Mouse (Mus musculus) heart, embryonic 16.5 days (tissue): ENCODE measurements around the gene Itpr1. TPM values are rescaled to one million over a fixed set of nuclear protein-coding genes. Genes with fewer than 3 reads are reported as not detected.
A peak's percentile ranks its signal among the peaks of the same experiment; 100 is the strongest.

Experiments
- ATAC-seq: fragments of 200-750 bp; cut with Nextera tagmentation; replicated peaks from 2 replicates; pipeline ENCODE4 v1.8.0; 2017; ENCODE audit warnings: moderate number of reproducible peaks; ENCODE audit not compliant: insufficient read depth, low FRiP score; ENCODE audit errors: extremely low read depth
- H3K27ac ChIP-seq: fragments of 300-500 bp; sonication (generic); 2 replicates; pipeline ENCODE4 v1.5.1; 2014; ENCODE audit warnings: mild to moderate bottlenecking, low read length, control low read depth, moderate library complexity
- H3K27me3 ChIP-seq: fragments of 300-500 bp; sonication (generic); 2 replicates; pipeline ENCODE4 v1.6.1; 2014; ENCODE audit warnings: low read length, mixed read lengths; ENCODE audit not compliant: control insufficient read depth, insufficient read depth
- H3K36me3 ChIP-seq: fragments of 300-500 bp; sonication (generic); 2 replicates; pipeline ENCODE4 v1.6.1; 2014; ENCODE audit not compliant: control insufficient read depth, insufficient read depth
- H3K4me1 ChIP-seq: fragments of 300-500 bp; sonication (generic); 2 replicates; pipeline ENCODE4 v1.6.1; 2014; ENCODE audit warnings: low read length, mixed read lengths; ENCODE audit not compliant: control insufficient read depth, insufficient read depth
- H3K4me2 ChIP-seq: fragments of 300-500 bp; sonication (generic); 2 replicates; pipeline ENCODE4 v1.6.1; 2014; ENCODE audit warnings: low read depth, mild to moderate bottlenecking, control low read depth, low read length
- H3K4me3 ChIP-seq: fragments of 300-500 bp; sonication (generic); 2 replicates; pipeline ENCODE4 v1.5.1; 2014; ENCODE audit warnings: mild to moderate bottlenecking, control low read depth, low read length
- H3K9ac ChIP-seq: fragments of 300-500 bp; sonication (generic); 2 replicates; pipeline ENCODE4 v1.6.1; 2014; ENCODE audit warnings: low read length, control low read depth
- H3K9me3 ChIP-seq: fragments of 300-500 bp; sonication (generic); replicated peaks from 2 replicates; pipeline ENCODE4 v1.6.1; 2016; ENCODE audit warnings: low read length; ENCODE audit not compliant: control insufficient read depth
- WGBS: fragments of 180-500 bp; shearing (Covaris S2); extraction: QIAGEN DNeasy Blood & Tissue Kit; methylation state at CpG from one replicate; pipeline ENCODE4 v1.1.7; 2014; 5-methylcytosine and 5-hydroxymethylcytosine counted together
- polyA plus RNA-seq: library from polyadenylated mRNA; unstranded; fragments of >200 nt; fragmentation: Nextera tagmentation; extraction: Ambion mirVana; gene quantifications from 2 replicates; pipeline ENCODE4 v1.2.1, GENCODE M21; 2015

Gene Itpr1
- polyA plus RNA-seq, 1 experiment from 2014 or later, result 10.8 TPM

GRCm38 (mm10) chr6:108571042-108571590 lies 358.2 kb downstream of the Itpr1 start:
- ATAC-seq, result peak; percentile 98
- Histone ChIP-seq H3K27me3 (no peaks in the 10 kb centered on the region), H3K4me3 (peak overlapping the region; percentile 62), H3K9ac (peak overlapping the region; percentile 74), H3K9me3 (no peaks in the 10 kb centered on the region), H3K27ac (peak overlapping the region; percentile 90), H3K36me3 (no peaks in the 10 kb centered on the region), H3K4me1 (peaks cover 18% of the 10 kb centered on the region), H3K4me2 (peak overlapping the region; percentile 71)
- WGBS, result under 1% methylated on average over 21 of the region's 21 CpGs

DNA sequence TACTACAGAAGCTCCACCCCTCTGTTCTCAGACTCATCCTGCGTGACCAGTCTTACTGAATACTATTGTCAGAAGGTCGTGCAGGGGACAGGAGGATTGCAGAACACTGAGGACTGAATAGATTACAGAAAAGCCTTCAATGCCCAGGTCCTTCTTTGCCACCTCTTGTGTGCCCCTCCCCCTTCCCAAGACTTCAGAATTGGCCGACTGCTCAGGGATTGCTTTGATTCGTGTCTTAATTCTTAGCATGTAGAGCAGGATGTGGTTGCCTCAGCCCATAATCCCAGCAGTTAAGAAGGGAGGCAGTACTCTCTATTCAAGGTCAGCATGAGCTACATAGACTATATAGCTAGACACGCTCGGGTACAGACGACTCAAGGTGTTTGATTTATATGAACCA lies 359.8 kb downstream of the Itpr1 start:
- WGBS, result 62% methylated on average over 7 of the region's 7 CpGs
- ATAC-seq, result no peak
- H3K36me3 ChIP-seq, result no peaks in the 10 kb centered on the region
- H3K9me3 ChIP-seq, result no peaks in the 10 kb centered on the region
- no peak overlapping the region for H3K4me2 ChIP-seq
- no peaks in the 10 kb centered on the region for H3K27me3 ChIP-seq
- no peak overlapping the region for H3K27ac ChIP-seq
- H3K9ac ChIP-seq, result no peak overlapping the region
- no peak overlapping the region for H3K4me3 ChIP-seq
- peaks cover 18% of the 10 kb centered on the region for H3K4me1 ChIP-seq

- 0 out of 2 replicates have a peak, but pooled peaks cover 2% of the 10 kb centered on the region for H3K4me1 ChIP-seq
- no peaks in the 10 kb centered on the region for H3K36me3 ChIP-seq
- no peaks in the 10 kb centered on the region for H3K27me3 ChIP-seq
- WGBS, result 86% methylated on average over 6 of the region's 6 CpGs
- H3K27ac ChIP-seq, result no peak overlapping the region
- H3K4me3 ChIP-seq, result no peak overlapping the region
- no peak overlapping the region for H3K9ac ChIP-seq
- H3K4me2 ChIP-seq, result no peak overlapping the region
- no peak for ATAC-seq
- no peaks in the 10 kb centered on the region for H3K9me3 ChIP-seq
Measured at GRCm38 (mm10) chr6:108577056-108577455, 364.2 kb downstream of the Itpr1 start.

DNA sequence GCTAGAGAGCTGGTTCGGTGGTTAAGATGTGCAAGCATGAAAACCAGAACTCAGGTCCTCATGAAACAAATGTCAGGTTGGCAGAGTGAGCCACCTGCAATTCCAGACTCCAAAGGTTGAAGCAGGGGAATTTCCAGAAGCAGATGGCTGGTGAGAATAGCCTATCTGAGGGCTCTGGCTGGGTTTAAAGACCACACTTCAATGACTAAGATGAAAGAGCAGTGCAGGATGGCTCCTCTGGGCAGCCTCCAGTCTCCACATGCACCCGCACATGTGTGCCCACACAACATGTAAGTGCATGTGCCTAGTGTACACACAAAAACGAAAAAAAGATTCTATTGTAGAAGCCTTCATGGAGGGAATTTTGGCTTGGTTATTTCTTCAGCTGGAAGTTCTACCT lies 375.5 kb downstream of the Itpr1 start:
- no peak overlapping the region for H3K9ac ChIP-seq
- ATAC-seq, result no peak
- WGBS, result 85% methylated on average over 3 of the region's 3 CpGs
- H3K4me1 ChIP-seq, result no peaks in the 10 kb centered on the region
- H3K9me3 ChIP-seq, result no peaks in the 10 kb centered on the region
- no peaks in the 10 kb centered on the region for H3K27me3 ChIP-seq
- H3K4me3 ChIP-seq, result no peak overlapping the region
- no peak overlapping the region for H3K4me2 ChIP-seq
- no peak overlapping the region for H3K27ac ChIP-seq
- no peaks in the 10 kb centered on the region for H3K36me3 ChIP-seq

DNA sequence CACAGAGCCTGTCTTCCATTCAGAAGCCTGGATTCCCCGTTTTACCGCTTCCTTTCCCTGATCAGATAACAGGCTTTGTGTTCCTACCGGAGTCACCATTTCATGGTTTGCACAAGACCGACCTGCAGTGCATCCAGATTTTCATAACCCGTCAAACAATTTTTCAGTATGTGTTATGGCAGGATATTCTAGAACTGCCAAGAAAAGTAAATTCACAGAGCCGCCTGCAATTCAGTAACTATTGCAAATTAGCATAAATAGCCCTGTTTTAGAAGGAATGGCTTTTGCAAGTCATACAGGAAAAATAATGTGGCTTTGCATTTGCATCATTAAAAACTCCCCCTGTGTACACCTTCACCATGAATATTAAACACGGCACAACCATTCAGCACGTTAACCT lies 379.3 kb downstream of the Itpr1 start:
- no peak for ATAC-seq
- Histone ChIP-seq H3K36me3 (no peaks in the 10 kb centered on the region), H3K27me3 (no peaks in the 10 kb centered on the region), H3K27ac (no peak overlapping the region), H3K4me3 (no peak overlapping the region), H3K9ac (no peak overlapping the region), H3K4me2 (no peak overlapping the region), H3K9me3 (no peaks in the 10 kb centered on the region), H3K4me1 (no peaks in the 10 kb centered on the region; the same call in 1 of the 2 replicates)
- 68% methylated on average over 8 of the region's 8 CpGs for WGBS

- Histone ChIP-seq H3K9me3 (no peaks in the 10 kb centered on the region), H3K36me3 (no peaks in the 10 kb centered on the region), H3K27me3 (no peaks in the 10 kb centered on the region), H3K4me1 (no peaks in the 10 kb centered on the region; the same call in 1 of the 2 replicates), H3K4me2 (no peak overlapping the region), H3K4me3 (no peak overlapping the region), H3K9ac (no peak overlapping the region), H3K27ac (no peak overlapping the region)
- 69% methylated on average over 6 of the region's 6 CpGs for WGBS
- ATAC-seq, result no peak
Measured at GRCm38 (mm10) chr6:108592636-108593035, 379.7 kb downstream of the Itpr1 start.

DNA sequence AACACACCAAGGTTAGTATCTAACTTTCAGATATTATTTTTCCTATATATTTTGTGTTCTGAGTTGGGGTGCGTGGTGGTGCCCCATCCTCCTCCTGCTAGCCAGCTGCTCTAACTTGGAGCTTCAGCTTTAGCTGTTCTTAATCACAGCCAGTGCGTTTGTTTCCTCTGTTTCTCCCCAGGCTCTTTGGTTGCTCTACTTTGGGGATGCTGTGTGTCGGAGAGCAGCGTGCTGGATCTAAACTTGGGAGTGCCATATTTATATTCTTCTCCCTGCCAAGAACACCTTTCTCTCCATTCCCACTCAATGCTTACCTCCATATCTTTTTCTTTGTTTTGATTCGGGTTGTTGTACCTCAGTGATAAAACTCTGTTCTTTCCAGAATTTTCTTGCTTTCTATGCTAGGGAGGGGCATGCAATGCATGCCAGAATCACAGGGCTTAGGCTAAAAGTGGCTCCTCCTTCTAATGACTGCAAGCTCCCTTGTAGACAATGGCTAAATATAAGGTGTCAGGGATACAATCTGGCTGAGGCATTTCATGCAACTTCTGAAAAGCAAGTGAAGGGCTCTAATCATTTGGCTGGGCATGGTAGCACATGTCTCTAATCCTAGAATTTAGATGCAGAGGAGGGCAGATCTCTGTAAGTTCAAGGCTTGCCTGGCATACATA lies 381.4 kb downstream of the Itpr1 start:
- no peak overlapping the region for H3K4me3 ChIP-seq
- no peak overlapping the region for H3K27ac ChIP-seq
- no peaks in the 10 kb centered on the region for H3K9me3 ChIP-seq
- no peaks in the 10 kb centered on the region for H3K36me3 ChIP-seq
- H3K4me2 ChIP-seq, result no peak overlapping the region
- ATAC-seq, result no peak
- 72% methylated on average over 5 of the region's 5 CpGs for WGBS
- no peak overlapping the region for H3K9ac ChIP-seq
- H3K27me3 ChIP-seq, result no peaks in the 10 kb centered on the region
- no peaks in the 10 kb centered on the region; the same call in 1 of the 2 replicates for H3K4me1 ChIP-seq

DNA sequence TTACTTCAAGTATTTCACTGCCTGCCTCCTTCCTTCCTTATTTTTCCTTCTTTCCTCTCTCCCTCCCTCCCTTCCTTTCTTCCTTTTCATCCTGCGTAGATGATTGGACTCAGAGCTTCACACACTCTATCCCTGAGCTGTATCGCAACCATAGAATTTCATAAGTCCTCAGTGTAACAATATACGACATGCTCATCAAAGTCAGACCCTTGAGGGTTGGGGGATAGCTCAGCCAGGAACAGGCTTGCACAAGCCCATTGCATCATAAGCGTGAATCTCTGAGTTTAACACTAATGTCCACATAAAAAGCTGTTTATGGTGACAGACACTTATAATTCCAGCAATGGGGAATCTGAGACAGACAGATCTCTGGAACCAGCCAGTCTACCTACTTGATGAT lies 385.8 kb downstream of the Itpr1 start:
- no peak overlapping the region for H3K27ac ChIP-seq
- ATAC-seq, result no peak
- no peaks in the 10 kb centered on the region for H3K9me3 ChIP-seq
- H3K4me2 ChIP-seq, result no peak overlapping the region
- no peaks in the 10 kb centered on the region for H3K27me3 ChIP-seq
- no peaks in the 10 kb centered on the region; the same call in 1 of the 2 replicates for H3K4me1 ChIP-seq
- H3K9ac ChIP-seq, result no peak overlapping the region
- WGBS, result 74% methylated on average over 4 of the region's 4 CpGs
- no peak overlapping the region for H3K4me3 ChIP-seq
- H3K36me3 ChIP-seq, result no peaks in the 10 kb centered on the region

DNA sequence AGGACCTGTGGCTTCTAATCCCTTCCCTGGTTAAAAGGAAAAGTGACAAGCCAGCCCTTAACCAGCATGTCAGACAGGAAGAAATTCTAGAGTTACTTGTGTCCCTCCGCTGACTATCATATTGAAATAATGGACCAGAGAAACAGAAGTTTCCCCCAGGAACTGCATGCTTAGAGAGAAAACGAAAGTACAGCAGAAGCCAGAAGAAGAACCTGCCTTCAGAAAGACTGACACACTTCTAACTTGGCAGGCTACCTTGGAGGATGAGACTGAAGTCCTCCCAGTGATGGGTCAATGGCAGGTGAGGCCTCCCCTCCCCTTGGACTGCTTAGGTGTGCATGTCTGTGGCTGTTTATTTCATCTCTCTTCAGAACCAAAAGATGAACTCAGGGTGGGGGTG lies 386.4 kb downstream of the Itpr1 start:
- H3K36me3 ChIP-seq, result no peaks in the 10 kb centered on the region
- H3K4me3 ChIP-seq, result no peak overlapping the region
- H3K27me3 ChIP-seq, result no peaks in the 10 kb centered on the region
- H3K4me1 ChIP-seq, result no peaks in the 10 kb centered on the region; the same call in 1 of the 2 replicates
- no peak for ATAC-seq
- no peak overlapping the region for H3K4me2 ChIP-seq
- WGBS, result 85% methylated on average over 2 of the region's 2 CpGs
- no peak overlapping the region for H3K9ac ChIP-seq
- H3K27ac ChIP-seq, result no peak overlapping the region
- H3K9me3 ChIP-seq, result no peaks in the 10 kb centered on the region
